Mouse (Mus musculus) liver, embryonic 14.5 days (tissue): ENCODE results near the gene Ndufs2. TPM values are rescaled to one million over a fixed set of nuclear protein-coding genes. Genes with fewer than 3 reads are reported as not detected.

Experiments used
- ATAC-seq: fragments of 200-750 bp; cut with Nextera tagmentation; 2 replicates; pipeline ENCODE4 v1.8.0; 2017; ENCODE audit warnings: moderate number of reproducible peaks, mild to moderate bottlenecking, moderate library complexity; ENCODE audit not compliant: insufficient read depth
- DNase-seq, 3 experiments: peaks; one replicate each; pipeline ENCODE4 v3.0.0-alpha.2; 2012 to 2013; ENCODE audit warnings: low read depth in 3 of 3, low spot score in 3 of 3
- H3K27ac ChIP-seq: fragments of 300-500 bp; sonication (generic); 2 replicates; pipeline ENCODE4 v1.5.1; 2014; ENCODE audit warnings: moderate library complexity, mild to moderate bottlenecking, control low read depth, inconsistent platforms
- H3K27me3 ChIP-seq: fragments of 300-500 bp; sonication (generic); 2 replicates; pipeline ENCODE4 v1.6.1; 2014; ENCODE audit warnings: mild to moderate bottlenecking, low read length, moderate library complexity; ENCODE audit not compliant: control insufficient read depth, insufficient read depth
- H3K36me3 ChIP-seq: fragments of 300-500 bp; sonication (generic); replicated peaks from 2 replicates; pipeline ENCODE4 v1.6.1; 2014; ENCODE audit warnings: low read depth; ENCODE audit not compliant: control insufficient read depth, insufficient read depth
- H3K4me1 ChIP-seq, 2 experiments: fragments of 200-500 bp in 1 of 2; fragments of 300-500 bp in 1 of 2; sonication (generic) in 1 of 2; replicated peaks; 2 replicates each; pipeline ENCODE4 v1.6.1; 2012 to 2014; ENCODE audit warnings: antibody characterized with exemption in 1 of 2, inconsistent platforms in 1 of 2, low read length in 1 of 2; ENCODE audit not compliant: control insufficient read depth in 2 of 2, insufficient read depth in 2 of 2
- H3K4me2 ChIP-seq: fragments of 300-500 bp; sonication (generic); 2 replicates; pipeline ENCODE4 v1.6.1; 2014; ENCODE audit warnings: low read depth, mild to moderate bottlenecking, control low read depth, moderate library complexity
- H3K4me3 ChIP-seq, 2 experiments: fragments of 200-500 bp in 1 of 2; fragments of 300-500 bp in 1 of 2; sonication (generic) in 1 of 2; 2 replicates each; pipeline ENCODE4 v1.5.1; 2012 to 2014; ENCODE audit warnings: low read depth in 2 of 2, low read length in 2 of 2, mild to moderate bottlenecking in 2 of 2, control low read depth in 1 of 2, inconsistent platforms in 1 of 2, moderate library complexity in 1 of 2; ENCODE audit not compliant: insufficient read depth in 1 of 2
- H3K9ac ChIP-seq: fragments of 300-500 bp; sonication (generic); replicated peaks from 2 replicates; pipeline ENCODE4 v1.6.1; 2014; ENCODE audit warnings: mild to moderate bottlenecking, control low read depth, moderate library complexity
- H3K9me3 ChIP-seq: fragments of 300-500 bp; sonication (generic); 2 replicates; pipeline ENCODE4 v1.6.1; 2016; ENCODE audit warnings: low read length, mixed read lengths; ENCODE audit not compliant: control insufficient read depth
- CTCF ChIP-seq: IDR thresholded peaks from 2 replicates; pipeline ENCODE4 v1.5.1; 2016; ENCODE audit warnings: antibody characterized with exemption, low read depth, control low read depth
- EP300 ChIP-seq: IDR thresholded peaks from 2 replicates; pipeline ENCODE4 v1.6.1; 2016; ENCODE audit warnings: antibody characterized with exemption, low read depth
- WGBS: fragments of 180-500 bp; shearing (Covaris S2); extraction: QIAGEN DNeasy Blood & Tissue Kit; methylation state at CpG from one replicate; pipeline ENCODE4 v1.1.7; 2014; ENCODE audit not compliant: insufficient replicate concordance; 5-methylcytosine and 5-hydroxymethylcytosine counted together
- polyA plus RNA-seq, 2 experiments: library from polyadenylated mRNA; depleted of rRNA in 1 of 2; stranded (reverse) in 1 of 2; unstranded in 1 of 2; fragments of >200 nt; fragmentation: Nextera tagmentation in 1 of 2; extraction: Ambion mirVana in 1 of 2; gene quantifications; 2 replicates each; pipeline versions ENCODE4 v1.2.1 to v1.2.3; 2012 to 2014

Gene Ndufs2
- polyA plus RNA-seq, 2 experiments, result 72.4 to 136 TPM

DNA sequence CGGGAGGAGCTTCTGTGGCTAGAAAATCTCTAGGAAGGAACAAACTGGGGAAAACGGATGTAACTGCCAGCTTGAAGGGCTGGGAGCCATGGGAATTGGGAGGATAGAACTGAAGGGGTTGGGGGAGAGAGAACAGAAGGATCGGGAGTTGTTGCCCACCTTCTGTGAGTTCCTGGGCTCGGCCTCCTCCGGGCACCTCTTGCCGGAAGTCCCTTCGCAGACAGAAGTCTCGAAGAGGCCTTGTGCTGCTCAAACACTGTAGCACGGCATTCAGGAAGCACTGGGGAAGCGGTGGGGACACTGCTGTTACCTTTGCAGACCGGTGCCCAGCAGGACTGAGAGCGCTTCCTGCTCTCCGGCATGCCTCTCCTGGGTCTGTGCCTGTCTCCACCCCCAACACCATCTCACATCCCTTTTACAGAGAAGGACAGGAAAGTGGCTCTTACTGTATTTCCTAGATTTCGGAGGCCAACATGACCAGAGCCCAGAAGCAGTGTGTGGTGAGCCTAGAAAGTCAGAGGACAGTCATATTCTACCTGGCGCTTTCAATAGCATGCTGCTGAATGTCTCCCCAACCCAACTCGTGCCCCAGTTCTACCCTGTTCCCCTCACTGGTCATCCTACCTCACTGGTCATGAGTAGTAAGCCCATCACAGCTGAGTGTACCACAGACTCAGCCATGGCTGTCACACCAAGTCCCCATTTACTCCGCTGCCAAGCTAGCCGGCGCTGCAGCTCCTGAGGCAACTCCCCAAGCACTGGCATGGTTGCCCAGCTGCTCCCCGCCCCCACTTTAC lies 34.1 kb upstream of the Ndufs2 start:
- Histone ChIP-seq H3K9me3 (no peaks in the 10 kb centered on the region), H3K4me3 (no peak overlapping the region), H3K4me1 (peaks cover 9 to 17% of the 10 kb centered on the region in 2 experiments), H3K9ac (no peak overlapping the region), H3K27ac (no peak overlapping the region), H3K4me2 (no peak overlapping the region), H3K27me3 (no peaks in the 10 kb centered on the region), H3K36me3 (peaks cover 26% of the 10 kb centered on the region)
- 79% methylated on average over 20 of the region's 20 CpGs for WGBS
- no peak for TF ChIP-seq EP300
- TF ChIP-seq CTCF, result no peak
- no peak for DNase-seq
- no peak for ATAC-seq

DNA sequence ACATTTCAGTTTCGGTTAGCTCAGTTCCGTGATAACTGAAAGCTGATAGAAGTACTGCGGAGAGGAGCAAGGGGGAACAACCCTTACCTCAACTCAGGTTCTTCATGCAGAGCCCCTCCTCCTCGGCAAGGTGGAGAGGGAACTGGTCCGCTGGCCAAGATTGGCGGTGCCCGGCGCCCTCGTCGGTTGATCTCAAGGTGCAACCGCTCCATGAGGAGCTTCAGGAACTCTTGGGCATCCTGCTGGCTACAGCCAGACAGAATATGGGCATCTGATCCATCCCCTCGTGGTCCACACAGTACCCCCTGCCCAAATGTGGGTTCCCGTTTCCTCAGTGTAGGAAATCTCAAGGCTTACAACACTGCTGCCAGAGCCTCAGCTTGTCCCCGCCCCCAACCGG lies 33.3 kb upstream of the Ndufs2 start:
- H3K9ac ChIP-seq, result no peak overlapping the region
- H3K36me3 ChIP-seq, result peaks cover 30% of the 10 kb centered on the region
- H3K4me2 ChIP-seq, result no peak overlapping the region
- no peaks in the 10 kb centered on the region for H3K9me3 ChIP-seq
- 86% methylated on average over 15 of the region's 15 CpGs for WGBS
- no peak overlapping the region for H3K4me3 ChIP-seq
- H3K4me1 ChIP-seq, result peaks cover 9 to 17% of the 10 kb centered on the region in 2 experiments
- DNase-seq, result no peak
- no peak for ATAC-seq
- no peaks in the 10 kb centered on the region for H3K27me3 ChIP-seq
- TF ChIP-seq CTCF, result no peak
- TF ChIP-seq EP300, result no peak
- no peak overlapping the region for H3K27ac ChIP-seq

DNA sequence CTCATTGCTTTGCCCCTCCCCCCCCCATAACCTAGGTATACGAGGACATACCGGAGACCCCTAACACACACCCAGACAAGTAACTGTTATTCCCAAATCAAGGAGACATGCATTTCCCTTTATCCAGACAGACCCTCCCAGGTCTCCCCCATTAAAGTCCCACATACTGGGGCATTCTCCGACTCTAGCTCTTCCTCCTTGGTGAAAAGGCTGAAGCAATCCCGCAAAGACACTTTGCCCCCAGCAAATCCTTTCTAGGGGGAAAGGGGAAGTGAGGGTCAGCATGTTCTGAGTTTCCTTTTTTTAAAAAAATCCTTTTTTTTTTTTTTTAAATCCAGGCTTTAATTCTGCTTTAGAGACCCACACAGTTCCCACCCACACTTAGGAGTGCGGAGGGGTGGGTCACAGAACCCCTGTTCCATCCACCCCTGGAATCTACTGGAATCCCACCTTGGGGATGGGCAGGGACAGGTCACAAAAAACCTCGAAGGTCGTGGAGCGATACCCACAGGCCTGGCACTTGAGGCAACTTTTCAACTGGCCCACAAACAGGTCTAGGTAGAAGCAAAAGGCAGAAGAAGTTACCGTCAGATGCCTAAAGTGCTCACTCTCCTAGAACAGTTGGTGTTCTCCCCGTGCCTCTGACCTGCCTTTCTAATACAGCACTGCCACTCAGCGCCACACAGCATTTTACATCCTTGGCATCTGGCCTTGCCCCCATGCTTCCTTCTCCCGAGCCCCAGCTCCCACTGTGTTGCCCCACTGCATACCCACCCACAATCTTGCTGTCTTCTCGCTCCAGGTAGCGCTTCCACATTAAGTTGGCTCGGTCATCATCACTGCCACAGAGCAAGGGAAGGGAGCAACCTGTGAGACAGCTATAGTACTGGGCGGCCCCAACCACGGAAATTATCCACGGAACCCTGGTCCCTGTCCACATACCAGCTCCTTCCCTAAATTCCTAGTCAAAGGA lies 32.3 kb upstream of the Ndufs2 start:
- ATAC-seq, result no peak
- no peak for DNase-seq
- Histone ChIP-seq H3K27me3 (no peaks in the 10 kb centered on the region), H3K4me2 (peak overlapping the region; percentile 78), H3K4me1 (peaks cover 16 to 19% of the 10 kb centered on the region in 2 experiments), H3K36me3 (peaks cover 35% of the 10 kb centered on the region), H3K4me3 (no peak overlapping the region), H3K9me3 (no peaks in the 10 kb centered on the region), H3K27ac (no peak overlapping the region; the same call in none of the 2 replicates), H3K9ac (no peak overlapping the region)
- TF ChIP-seq CTCF (no peak), EP300 (no peak)
- WGBS, result 83% methylated on average over 18 of the region's 18 CpGs

GRCm38 (mm10) chr1:171282086-171282805 lies 31.1 kb upstream of the Ndufs2 start:
- peak overlapping the region; percentile 78 for H3K4me2 ChIP-seq
- DNase-seq, result no peak
- peak overlapping the region; percentile 66 to 93 for H3K4me3 ChIP-seq
- H3K9ac ChIP-seq, result peak overlapping the region; percentile 100
- H3K9me3 ChIP-seq, result no peaks in the 10 kb centered on the region
- H3K27ac ChIP-seq, result peak overlapping the region; percentile 96
- H3K4me1 ChIP-seq, result peaks cover 11 to 15% of the 10 kb centered on the region in 2 experiments
- 62% methylated on average over 18 of the region's 18 CpGs for WGBS
- peaks cover 47% of the 10 kb centered on the region for H3K36me3 ChIP-seq
- H3K27me3 ChIP-seq, result no peaks in the 10 kb centered on the region
- TF ChIP-seq EP300, result no peak
- no peak for TF ChIP-seq CTCF
- no peak for ATAC-seq
